Mouse (Mus musculus): Measurements from ENCODE around the gene Gm10644. TPM values are rescaled to one million over a fixed set of nuclear protein-coding genes. Genes with fewer than 3 reads are reported as not detected.

The Gm10644 gene
- polyA plus RNA-seq, 1 experiment from 2014 or later, result 0.63 TPM

DNA sequence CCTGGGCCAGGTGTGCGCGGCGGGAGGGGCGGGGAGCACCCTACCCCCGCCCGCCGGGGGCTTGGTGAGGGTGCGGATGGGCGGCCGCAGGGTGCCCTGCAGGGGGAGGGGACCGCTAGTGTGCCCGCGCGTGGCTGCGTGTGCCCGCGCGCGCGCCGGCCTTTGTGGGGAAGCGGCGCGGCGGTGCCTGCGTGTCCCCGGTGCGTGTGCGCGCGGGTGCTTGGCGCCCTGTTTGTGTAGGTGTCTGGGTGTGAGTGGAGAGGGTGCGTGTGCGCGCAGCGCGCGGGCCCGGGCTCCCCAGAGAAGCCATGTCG lies 54.1 kb downstream of the Gm10644 start:
- Histone ChIP-seq H3K9ac (peak overlapping the region; percentile 94), H3K27ac (peak overlapping the region; percentile 98), H3K27me3 (0 out of 2 replicates have a peak, but pooled peaks cover 8% of the 10 kb centered on the region), H3K4me1 (peaks cover 66% of the 10 kb centered on the region), H3K4me2 (peak overlapping the region; percentile 74), H3K9me3 (no peaks in the 10 kb centered on the region), H3K4me3 (peak overlapping the region; percentile 97), H3K36me3 (peaks cover 8% of the 10 kb centered on the region)
- under 1% methylated on average over 33 of the region's 40 CpGs for WGBS
- ATAC-seq (ENCODE audit: insufficient number of reproducible peaks, insufficient read depth, low FRiP score, low TSS enrichment, low read depth), result no peak

- peaks cover 3% of the 10 kb centered on the region for H3K36me3 ChIP-seq
- H3K4me3 ChIP-seq, result peak overlapping the region; percentile 97
- peak overlapping the region; percentile 74 for H3K4me2 ChIP-seq
- H3K27ac ChIP-seq, result peak overlapping the region; percentile 98
- under 1% methylated on average over 55 of the region's 100 CpGs for WGBS
- peak overlapping the region; percentile 94 for H3K9ac ChIP-seq
- peaks cover 65% of the 10 kb centered on the region for H3K4me1 ChIP-seq
- H3K9me3 ChIP-seq, result no peaks in the 10 kb centered on the region
- peaks cover 11% of the 10 kb centered on the region; the same call in 1 of the 2 replicates for H3K27me3 ChIP-seq
- ATAC-seq (ENCODE audit: insufficient number of reproducible peaks, insufficient read depth, low FRiP score, low TSS enrichment, low read depth), result no peak
Measured at GRCm38 (mm10) chr8:83900266-83900956, 54.6 kb downstream of the Gm10644 start.

GRCm38 (mm10) chr8:83899363-83900252 lies 55.4 kb downstream of the Gm10644 start, which contains the start of gene Adgrl1:
TSS of gene Adgrl1 (plus strand) at chr8:83900105.
- peak within 1 kb of the TSS; percentile 97 for H3K4me3 ChIP-seq
- peak within 1 kb of the TSS; percentile 98 for H3K27ac ChIP-seq
- no peaks in the 10 kb centered on the region for H3K9me3 ChIP-seq
- peaks cover 57% of the 10 kb centered on the region for H3K4me1 ChIP-seq
- ATAC-seq (ENCODE audit: insufficient number of reproducible peaks, insufficient read depth, low FRiP score, low TSS enrichment, low read depth), result peak; percentile 88
- H3K9ac ChIP-seq, result peak within 1 kb of the TSS; percentile 94
- no peaks in the 10 kb centered on the region for H3K36me3 ChIP-seq
- H3K4me2 ChIP-seq, result peak within 1 kb of the TSS; percentile 74
- peaks cover 19% of the 10 kb centered on the region for H3K27me3 ChIP-seq
- WGBS, result under 1% methylated on average over 66 of the region's 70 CpGs

DNA sequence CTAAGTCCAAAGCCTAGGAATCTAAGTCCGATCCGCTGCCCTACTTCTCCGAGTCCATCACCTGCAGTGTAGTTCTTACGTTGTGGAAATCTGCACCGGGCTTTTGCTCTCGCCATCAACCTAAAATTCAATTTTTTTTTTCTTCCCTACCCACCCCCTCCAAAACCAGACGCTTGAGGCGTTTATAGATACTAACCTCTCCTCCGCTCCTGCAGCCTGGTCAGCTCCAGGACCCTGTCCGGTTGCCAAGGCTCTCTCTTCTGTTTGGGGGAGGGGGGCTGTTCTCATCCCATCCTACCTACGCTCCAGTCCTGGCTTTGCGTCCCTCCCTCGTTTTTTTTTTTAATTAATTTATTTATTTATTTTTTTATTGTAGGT lies 56.0 kb downstream of the Gm10644 start:
- no peak for ATAC-seq (ENCODE audit: insufficient number of reproducible peaks, insufficient read depth, low FRiP score, low TSS enrichment, low read depth)
- under 1% methylated on average over 13 of the region's 13 CpGs for WGBS
- Histone ChIP-seq H3K9me3 (no peaks in the 10 kb centered on the region; the same call in 1 of the 2 replicates), H3K4me2 (peak overlapping the region; percentile 74), H3K4me3 (peak overlapping the region; percentile 97), H3K9ac (peak overlapping the region; percentile 94), H3K4me1 (peaks cover 52% of the 10 kb centered on the region), H3K27ac (peak overlapping the region; percentile 98), H3K36me3 (no peaks in the 10 kb centered on the region), H3K27me3 (peaks cover 23% of the 10 kb centered on the region)

DNA sequence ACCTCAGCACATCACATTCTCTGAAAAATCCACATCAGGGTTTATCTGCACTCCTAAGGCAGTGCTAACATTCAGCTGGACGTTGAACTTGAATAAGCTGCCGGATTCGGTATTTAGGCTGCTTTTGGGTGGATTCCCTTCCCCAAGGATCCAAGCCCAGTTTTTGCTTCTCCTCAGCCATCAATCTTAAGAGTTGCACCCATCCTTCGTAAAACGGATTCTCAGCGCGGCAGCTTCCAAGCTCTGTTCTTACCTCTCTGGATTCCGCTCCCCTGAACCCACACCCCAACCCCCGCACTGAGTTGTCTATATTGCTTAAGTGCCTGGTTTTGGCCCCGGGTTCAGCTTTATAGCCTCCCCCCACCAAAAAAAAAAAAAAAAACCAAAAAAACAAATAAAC lies 56.5 kb downstream of the Gm10644 start:
- ATAC-seq (ENCODE audit: insufficient number of reproducible peaks, insufficient read depth, low FRiP score, low TSS enrichment, low read depth), result no peak
- Histone ChIP-seq H3K27ac (peak overlapping the region; percentile 98), H3K4me3 (peak overlapping the region; percentile 97), H3K4me1 (peaks cover 47% of the 10 kb centered on the region), H3K27me3 (peaks cover 27% of the 10 kb centered on the region), H3K9ac (peak overlapping the region; percentile 94), H3K4me2 (peak overlapping the region; percentile 74), H3K36me3 (no peaks in the 10 kb centered on the region), H3K9me3 (no peaks in the 10 kb centered on the region; the same call in 1 of the 2 replicates)
- WGBS, result 4% methylated on average over 10 of the region's 10 CpGs

- Histone ChIP-seq H3K27ac (no peak overlapping the region), H3K36me3 (no peaks in the 10 kb centered on the region), H3K9me3 (no peaks in the 10 kb centered on the region; the same call in 1 of the 2 replicates), H3K27me3 (peaks cover 29% of the 10 kb centered on the region), H3K9ac (peak overlapping the region; percentile 58), H3K4me1 (peaks cover 34% of the 10 kb centered on the region), H3K4me2 (peak overlapping the region; percentile 74), H3K4me3 (peak overlapping the region; percentile 38)
- no peak for ATAC-seq (ENCODE audit: insufficient number of reproducible peaks, insufficient read depth, low FRiP score, low TSS enrichment, low read depth)
- 2% methylated on average over 26 of the region's 26 CpGs for WGBS
Measured at GRCm38 (mm10) chr8:83897211-83897610, 57.8 kb downstream of the Gm10644 start.

DNA sequence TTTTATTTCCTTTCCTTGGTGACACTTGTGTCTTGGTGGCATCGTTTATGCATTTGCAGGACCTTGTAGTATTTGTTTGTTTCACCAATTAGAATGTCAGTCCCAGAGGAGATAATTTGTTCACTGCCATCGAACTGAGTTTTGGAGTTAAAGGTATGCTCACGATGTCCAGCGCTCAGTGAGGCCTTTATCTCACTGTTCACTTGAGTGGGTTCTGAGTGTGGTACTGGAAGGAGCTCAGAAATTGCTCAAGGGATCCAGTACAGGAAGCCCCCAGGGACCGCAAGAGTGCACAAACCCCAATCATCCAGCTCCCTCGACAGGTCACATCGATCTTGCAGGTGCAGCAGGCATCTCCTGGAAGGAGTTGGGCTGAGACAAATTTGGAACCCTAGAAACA lies 58.5 kb downstream of the Gm10644 start:
- 79% methylated on average over 7 of the region's 7 CpGs for WGBS
- H3K27me3 ChIP-seq, result peaks cover 32% of the 10 kb centered on the region
- peaks cover 27% of the 10 kb centered on the region for H3K4me1 ChIP-seq
- no peak overlapping the region for H3K27ac ChIP-seq
- H3K9ac ChIP-seq, result no peak overlapping the region
- H3K4me3 ChIP-seq, result no peak overlapping the region
- H3K36me3 ChIP-seq, result no peaks in the 10 kb centered on the region
- ATAC-seq (ENCODE audit: insufficient number of reproducible peaks, insufficient read depth, low FRiP score, low TSS enrichment, low read depth), result no peak
- H3K9me3 ChIP-seq, result no peaks in the 10 kb centered on the region; the same call in 1 of the 2 replicates
- H3K4me2 ChIP-seq, result no peak overlapping the region

DNA sequence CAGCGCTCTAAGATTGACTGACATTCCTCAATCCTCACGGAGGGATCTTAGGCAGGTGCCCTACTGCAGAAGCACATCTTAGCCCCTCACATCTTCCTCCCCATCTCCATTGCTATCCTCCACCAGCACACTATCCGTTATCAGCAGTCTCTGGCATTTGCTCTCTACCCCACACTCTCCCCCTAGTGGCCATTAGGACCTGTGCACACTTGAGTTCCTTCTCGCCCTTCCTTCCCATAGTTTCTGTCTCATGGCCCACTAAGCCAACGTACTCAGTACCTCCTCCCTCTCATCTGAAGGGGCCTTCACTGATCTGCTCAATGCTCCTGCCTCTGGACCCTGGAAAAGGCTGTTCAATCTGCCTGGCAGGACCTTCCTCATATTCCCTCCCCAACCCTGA lies 59.1 kb downstream of the Gm10644 start:
- no peaks in the 10 kb centered on the region for H3K36me3 ChIP-seq
- 6% methylated on average over 5 of the region's 5 CpGs for WGBS
- no peak overlapping the region for H3K9ac ChIP-seq
- peaks cover 25% of the 10 kb centered on the region for H3K4me1 ChIP-seq
- H3K4me3 ChIP-seq, result no peak overlapping the region
- peaks cover 33% of the 10 kb centered on the region for H3K27me3 ChIP-seq
- ATAC-seq (ENCODE audit: insufficient number of reproducible peaks, insufficient read depth, low FRiP score, low TSS enrichment, low read depth), result no peak
- no peak overlapping the region for H3K27ac ChIP-seq
- no peak overlapping the region for H3K4me2 ChIP-seq
- H3K9me3 ChIP-seq, result no peaks in the 10 kb centered on the region; the same call in 1 of the 2 replicates

DNA sequence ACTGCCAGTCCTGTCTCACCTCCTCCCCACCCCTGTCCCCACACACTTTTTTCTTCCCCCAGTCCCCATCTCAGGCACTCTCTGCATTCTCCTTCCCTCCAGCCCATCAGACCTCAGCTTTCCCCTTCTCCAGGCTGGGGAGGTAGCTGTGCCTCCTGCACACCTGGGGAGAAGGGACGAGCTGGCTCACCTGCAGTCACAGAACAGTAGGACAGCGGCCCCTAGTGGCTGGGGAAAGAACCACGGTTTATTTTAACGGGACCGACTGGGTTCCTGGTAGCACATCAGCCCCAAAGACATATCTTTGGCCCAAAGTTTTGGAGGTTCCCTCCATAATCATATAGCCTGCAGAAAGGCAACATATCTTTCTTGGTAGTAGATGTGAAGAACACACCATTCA lies 61.1 kb downstream of the Gm10644 start:
- H3K9ac ChIP-seq, result no peak overlapping the region
- 1% methylated on average over 5 of the region's 5 CpGs for WGBS
- no peaks in the 10 kb centered on the region for H3K36me3 ChIP-seq
- H3K27me3 ChIP-seq, result peaks cover 33% of the 10 kb centered on the region
- no peak for ATAC-seq (ENCODE audit: insufficient number of reproducible peaks, insufficient read depth, low FRiP score, low TSS enrichment, low read depth)
- no peak overlapping the region for H3K4me2 ChIP-seq
- no peak overlapping the region for H3K4me3 ChIP-seq
- H3K4me1 ChIP-seq, result peaks cover 25% of the 10 kb centered on the region
- no peaks in the 10 kb centered on the region; the same call in 1 of the 2 replicates for H3K9me3 ChIP-seq
- no peak overlapping the region for H3K27ac ChIP-seq

- ATAC-seq (ENCODE audit: insufficient number of reproducible peaks, insufficient read depth, low FRiP score, low TSS enrichment, low read depth), result no peak
- WGBS, result 66% methylated on average over 4 of the region's 4 CpGs
Measured at GRCm38 (mm10) chr8:83892061-83892460, 62.9 kb downstream of the Gm10644 start.

DNA sequence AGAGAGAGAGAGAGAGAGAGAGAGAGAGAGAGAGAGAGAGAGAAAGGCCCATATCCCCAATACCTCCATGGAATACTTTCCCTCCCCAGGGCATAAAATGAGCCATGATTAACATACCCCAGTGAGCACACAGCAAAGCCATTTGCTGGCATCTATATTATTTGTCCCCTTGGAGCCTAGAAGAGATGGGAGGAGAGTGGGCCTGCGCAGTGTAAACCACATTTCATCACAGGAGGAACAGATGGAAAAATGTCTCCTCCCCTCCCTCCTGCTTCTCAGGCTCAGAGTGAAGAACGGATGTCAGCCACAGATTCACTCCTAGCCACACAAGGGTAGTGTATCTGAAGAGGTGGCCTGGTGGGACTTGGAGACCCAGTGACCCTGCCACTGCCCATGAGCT lies 66.6 kb downstream of the Gm10644 start:
- Histone ChIP-seq H3K4me1 (no peaks in the 10 kb centered on the region), H3K27ac (no peak overlapping the region), H3K9me3 (no peaks in the 10 kb centered on the region), H3K4me2 (no peak overlapping the region), H3K4me3 (no peak overlapping the region), H3K9ac (no peak overlapping the region), H3K27me3 (peaks cover 6% of the 10 kb centered on the region; the same call in 1 of the 2 replicates), H3K36me3 (no peaks in the 10 kb centered on the region)
- no peak for ATAC-seq (ENCODE audit: insufficient number of reproducible peaks, insufficient read depth, low FRiP score, low TSS enrichment, low read depth)
- WGBS, result 45% methylated on average over 2 of the region's 2 CpGs

More at GRCm38 (mm10) chr8:83892061-83892460, 62.9 kb downstream of the Gm10644 start:
- Histone ChIP-seq H3K9ac (no peak overlapping the region), H3K4me1 (peaks cover 8% of the 10 kb centered on the region), H3K4me2 (no peak overlapping the region), H3K4me3 (no peak overlapping the region), H3K9me3 (no peaks in the 10 kb centered on the region; the same call in 1 of the 2 replicates), H3K27ac (no peak overlapping the region), H3K27me3 (peaks cover 33% of the 10 kb centered on the region), H3K36me3 (no peaks in the 10 kb centered on the region)
